Mouse (Mus musculus) gastrocnemius, postnatal 25 days (tissue): Measurements from ENCODE around the gene Nr2f1. TPM values are rescaled to one million over a fixed set of nuclear protein-coding genes. Genes with fewer than 3 reads are reported as not detected.

Source experiments
- DNase-seq: peaks from one replicate; pipeline ENCODE4 v3.0.0; 2022
- total RNA-seq, 2 experiments: library from RNA; stranded (reverse); gene quantifications; 1 replicate in 1 of 2; 2 replicates in 1 of 2; pipeline ENCODE4 v1.2.3; 2021

Nr2f1 gene
- total RNA-seq, 2 experiments from 2014 or later: 0.80 to 0.95 TPM

GRCm38 (mm10) chr13:78179312-78180097, 20.1 kb downstream of the Nr2f1 start:
- no peak for DNase-seq

DNA sequence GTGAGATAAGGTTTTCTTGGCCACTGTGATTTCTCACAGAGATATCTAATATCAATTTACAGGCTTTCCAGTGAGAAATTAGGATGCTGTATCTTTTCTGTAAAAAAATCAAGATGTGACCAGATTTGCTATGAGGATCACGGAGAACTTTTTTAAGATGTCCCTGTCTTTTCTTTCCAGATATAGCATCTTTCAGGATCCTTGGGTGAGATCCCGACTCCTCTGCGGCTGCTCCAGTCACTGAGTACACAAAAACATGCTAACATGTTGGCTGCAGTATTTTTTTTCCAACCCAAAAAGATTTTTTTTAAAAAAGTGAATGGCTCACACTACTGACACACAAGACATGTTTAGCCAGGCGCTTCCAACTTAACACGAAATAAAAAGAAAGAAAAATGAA, 20.8 kb downstream of the Nr2f1 start:
- DNase-seq: no peak

DNA sequence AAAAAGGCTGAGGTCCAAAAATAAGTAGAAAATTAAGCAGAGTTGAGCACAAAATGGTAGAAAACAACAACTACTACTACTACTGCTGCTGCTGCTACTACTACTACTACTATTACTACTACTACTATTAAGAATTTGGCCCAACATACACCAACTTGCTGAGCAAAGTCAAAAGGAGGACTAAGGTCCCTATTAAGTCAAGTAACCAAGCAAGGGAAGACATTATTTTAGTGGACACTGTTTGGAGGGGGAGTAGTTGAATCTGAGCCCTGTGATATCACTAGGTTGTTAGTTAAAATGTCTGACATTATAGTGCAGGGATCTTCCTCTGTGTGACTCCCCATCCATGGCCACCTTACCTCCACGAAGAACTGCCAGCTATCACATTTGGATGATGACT, 21.5 kb downstream of the Nr2f1 start:
- DNase-seq: no peak

DNA sequence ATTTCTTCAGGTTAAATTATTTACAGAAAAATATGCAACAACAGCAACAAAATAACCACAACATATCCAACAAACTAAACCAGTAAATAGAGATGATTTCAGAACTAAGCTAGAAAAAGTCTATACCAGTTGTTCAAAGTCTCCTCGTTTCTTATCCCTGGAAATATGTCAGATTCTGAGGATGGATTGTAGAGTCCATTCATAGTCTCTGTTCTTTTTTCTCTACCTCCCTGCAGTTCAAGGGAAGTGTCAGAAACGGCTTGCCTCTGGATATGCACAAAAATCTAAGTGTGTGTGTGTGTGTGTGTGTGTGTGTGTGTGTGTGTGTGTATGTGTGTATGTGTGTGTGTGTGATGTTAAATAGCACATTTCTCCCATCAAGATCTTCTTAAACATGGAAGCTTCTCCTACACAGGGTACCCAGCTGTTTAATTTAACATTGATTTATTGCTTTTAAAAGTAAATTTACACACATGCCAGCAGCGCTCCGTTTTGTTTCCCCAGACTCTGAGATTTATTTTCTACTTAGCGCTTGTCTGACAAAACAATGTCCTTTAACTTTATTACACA, 22.1 kb downstream of the Nr2f1 start:
- no peak for DNase-seq

DNA sequence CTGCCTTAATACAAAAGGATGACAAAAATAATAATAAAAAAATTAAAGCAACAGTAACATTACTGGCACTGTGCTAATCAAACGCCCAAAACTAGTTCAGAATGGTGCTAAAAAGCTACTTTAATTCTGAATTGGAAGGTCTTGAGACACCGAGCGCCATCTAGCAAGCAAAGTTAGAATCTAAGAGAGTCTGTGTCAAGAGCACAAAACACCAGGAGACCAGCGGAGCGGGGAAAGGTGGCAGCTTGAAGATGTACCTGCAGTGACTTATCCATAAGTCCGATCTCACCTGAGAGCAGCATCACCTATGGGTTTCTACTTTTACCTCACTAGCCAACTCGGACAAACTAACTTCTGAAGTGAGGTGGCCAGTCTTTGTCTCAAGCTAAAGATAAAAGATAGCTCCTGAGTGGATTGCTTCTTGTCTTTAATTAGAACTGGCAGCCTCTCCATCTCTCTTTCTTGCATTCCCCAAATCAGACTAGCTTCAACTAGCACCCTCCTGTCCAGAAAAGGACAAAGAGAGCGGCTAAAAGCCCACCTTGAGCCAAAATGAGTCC, 23.7 kb downstream of the Nr2f1 start:
- no peak for DNase-seq

DNA sequence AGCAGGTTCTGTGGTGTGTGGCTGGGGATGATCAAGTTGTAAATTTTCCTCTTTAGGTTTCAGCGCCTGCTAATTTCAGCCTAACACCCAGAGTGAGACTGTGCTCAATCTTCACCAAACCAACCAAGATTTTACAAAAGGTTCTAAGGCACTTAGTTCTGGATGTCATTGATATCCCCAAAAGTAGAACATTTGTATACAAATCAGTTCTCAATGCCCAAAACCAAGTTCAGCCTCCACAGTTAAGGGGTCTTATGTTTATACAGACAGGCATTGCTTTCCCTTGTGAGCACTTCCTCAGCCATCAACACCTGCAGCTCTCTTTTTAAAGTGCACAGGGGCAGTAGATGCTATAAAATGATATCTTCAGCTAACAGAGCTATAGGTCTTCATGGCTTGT, 24.7 kb downstream of the Nr2f1 start:
- no peak for DNase-seq

DNA sequence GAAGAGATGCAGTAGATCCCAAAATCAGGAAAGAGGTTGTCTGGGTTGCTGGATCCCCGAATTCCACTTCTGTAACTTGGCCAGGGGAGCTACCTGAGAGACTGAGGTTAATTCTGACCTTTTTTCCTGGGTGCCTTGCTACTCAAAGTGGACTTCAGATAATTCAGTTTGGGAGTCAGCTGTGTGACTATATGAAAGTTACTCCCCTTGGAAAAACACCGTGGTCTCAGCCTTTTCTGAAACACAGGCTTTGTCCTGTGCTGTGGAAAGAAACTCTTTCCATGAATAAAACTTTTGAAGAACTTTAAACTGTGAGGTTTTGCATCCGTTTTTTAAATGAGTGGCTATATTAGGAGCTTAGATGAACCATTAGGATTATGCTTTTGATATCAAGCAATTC, 25.4 kb downstream of the Nr2f1 start:
- no peak for DNase-seq

GRCm38 (mm10) chr13:78172861-78173260, 26.7 kb downstream of the Nr2f1 start:
- no peak for DNase-seq

- no peak for DNase-seq
Measured at GRCm38 (mm10) chr13:78171984-78172636, 27.4 kb downstream of the Nr2f1 start.

DNA sequence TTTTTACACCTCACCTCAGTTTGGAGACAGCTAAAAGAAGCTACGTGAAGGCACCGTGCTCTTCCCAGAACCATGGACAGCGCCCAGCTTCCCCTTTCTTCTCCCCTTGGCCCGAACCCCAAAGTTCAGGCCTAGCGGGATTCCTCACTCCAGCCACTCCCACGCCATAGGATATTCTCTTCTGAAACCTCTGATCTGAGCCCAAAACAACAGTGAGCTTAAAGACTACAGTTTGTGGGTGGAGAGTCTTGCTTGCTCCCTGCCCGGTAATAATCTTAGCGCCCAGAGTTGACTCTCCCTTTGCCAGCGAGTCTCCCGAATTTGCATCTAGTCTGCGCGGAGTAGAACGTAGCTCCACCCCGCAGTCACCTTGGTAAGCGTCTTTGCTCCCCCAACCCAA, 28.2 kb downstream of the Nr2f1 start:
- no peak for DNase-seq

- no peak for DNase-seq
Measured at GRCm38 (mm10) chr13:78168166-78168565, 31.4 kb downstream of the Nr2f1 start.

- no peak for DNase-seq
Measured at GRCm38 (mm10) chr13:78164941-78165340, 34.6 kb downstream of the Nr2f1 start.

- DNase-seq: peak; percentile 71
Measured at GRCm38 (mm10) chr13:78163087-78163958, 36.2 kb downstream of the Nr2f1 start.

DNA sequence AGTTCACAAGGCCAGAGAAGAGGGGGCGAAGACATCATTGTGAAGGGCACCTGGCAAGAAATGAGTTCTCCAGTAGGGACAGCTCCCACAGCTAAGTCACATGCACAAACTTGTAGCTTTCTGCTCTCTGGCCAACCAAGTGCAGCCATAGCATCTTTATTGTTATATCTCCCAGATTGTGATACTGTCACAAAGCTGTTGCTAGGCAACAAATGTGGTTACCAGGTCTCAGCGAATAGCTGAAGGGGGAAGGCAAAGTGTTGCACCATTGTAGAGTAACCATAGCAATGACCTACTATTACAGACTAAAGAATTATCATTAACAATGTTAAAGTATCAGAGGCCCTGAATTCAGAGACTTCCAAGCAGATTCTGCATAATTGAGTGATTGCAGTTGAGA, 37.4 kb downstream of the Nr2f1 start:
- no peak for DNase-seq

DNA sequence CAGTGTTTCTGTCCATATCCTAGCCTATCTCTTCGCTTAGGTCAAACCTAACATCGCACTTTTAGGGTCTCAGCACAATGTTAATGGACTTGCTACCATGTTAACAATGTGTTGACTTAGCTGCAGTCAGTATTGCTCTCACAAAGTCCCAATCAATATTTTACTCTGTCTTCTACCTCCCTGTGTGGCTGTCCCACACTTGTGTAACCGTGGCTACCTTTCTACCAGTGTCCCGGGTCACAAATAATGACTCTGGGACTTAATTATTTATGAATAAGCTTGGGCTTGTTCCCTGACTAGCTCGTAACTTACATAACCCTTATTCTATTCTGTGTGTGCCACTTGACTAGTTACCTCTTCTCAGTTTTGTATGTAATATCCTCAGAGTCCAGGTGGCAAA, 42.1 kb downstream of the Nr2f1 start:
- no peak for DNase-seq

Other genes starting within 250 kb of the Nr2f1 start
- under 1 TPM; 0.33 to 0.56 TPM for gene Pou5f2, start 174.9 kb downstream of the Nr2f1 start, total RNA-seq